Mouse (Mus musculus): ENCODE results near the gene Sept7.
"Not testable (repeated sequence)": the region's sequence is repeated elsewhere in the genome, so short reads cannot be mapped to it uniquely, and the experiment has no call there.

Sept7 gene

GRCm38 (mm10) chr9:25252283-25252726 is at the start of gene Sept7:
Gene Sept7, plus strand, starts transcription at chr9:25252439.
- DNase-seq (ENCODE audit: low spot score), result peak; percentile 99

DNA sequence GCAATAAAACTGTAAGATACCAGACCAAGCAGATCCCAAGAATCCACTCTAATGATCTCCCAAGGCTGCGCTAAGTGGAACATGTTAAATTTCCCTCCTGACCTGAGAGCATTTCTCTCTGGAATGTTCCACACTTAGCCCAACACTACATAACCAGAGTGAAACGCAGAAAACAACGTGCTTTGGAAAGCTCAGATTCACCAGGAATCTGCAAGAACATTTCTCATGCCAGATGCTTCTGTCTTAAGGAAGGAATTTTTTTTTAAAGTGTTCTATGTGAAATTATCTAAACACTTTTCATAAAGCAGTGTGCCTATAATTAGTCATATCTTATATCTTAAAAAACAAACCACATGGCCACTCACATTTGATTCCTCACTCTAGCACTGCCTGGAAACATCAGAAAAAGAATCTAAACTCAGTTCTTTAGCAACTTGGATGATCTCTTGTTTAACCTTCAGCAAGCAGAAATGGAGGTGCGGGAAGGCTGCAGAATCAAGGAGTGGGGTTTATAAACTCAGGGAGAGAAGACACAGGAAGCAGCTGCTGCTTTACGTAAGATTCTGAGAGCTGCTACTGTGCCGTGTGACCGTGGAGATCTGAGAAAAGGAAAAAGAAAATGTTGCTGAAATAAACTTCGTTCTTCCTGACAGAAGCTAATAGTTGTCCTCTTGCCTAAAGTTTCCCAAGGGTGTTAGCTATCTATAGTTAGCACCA is 44.0 kb upstream of the Sept7 start:
- DNase-seq (ENCODE audit: low spot score), result no peak

DNA sequence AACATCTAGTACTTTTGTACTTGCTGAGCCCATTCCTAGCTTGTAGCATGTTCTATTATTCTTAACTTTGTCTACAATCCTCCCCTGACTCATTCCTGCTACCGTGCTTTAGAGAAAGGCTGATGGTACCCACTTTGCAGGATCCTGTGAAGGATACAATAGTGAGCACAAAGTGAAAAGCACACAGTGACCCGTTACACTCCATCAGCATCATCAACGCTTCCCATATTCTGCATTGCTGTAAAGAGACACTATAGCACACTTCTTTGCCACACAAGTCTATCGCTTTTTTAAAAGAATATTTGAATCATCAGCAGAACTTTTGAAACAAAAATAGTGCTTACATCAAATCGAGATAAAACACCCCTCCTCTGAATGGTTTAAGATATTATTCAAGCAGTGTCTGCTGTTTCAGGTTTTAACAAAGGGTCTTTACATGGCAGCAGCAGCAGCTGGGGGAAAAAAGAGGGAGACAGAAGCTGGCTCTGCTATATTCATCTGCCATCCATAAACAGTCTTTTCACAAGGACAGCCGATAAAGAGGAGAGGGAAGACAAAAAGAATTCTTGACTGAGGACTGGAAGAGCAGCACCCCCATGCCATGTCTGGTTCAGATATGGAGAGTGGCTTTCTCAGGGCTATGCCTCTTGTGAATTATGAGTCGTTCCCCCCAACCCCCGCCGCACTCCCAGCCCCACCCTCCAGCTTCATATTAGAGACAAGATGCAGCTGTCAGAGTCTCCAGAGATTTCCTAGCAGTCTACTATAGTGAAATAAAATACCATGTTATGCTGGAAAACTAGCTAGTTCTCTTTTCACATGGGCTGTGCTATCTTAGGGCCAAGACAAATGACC is 39.7 kb upstream of the Sept7 start:
- no peak for DNase-seq (ENCODE audit: low spot score)

DNA sequence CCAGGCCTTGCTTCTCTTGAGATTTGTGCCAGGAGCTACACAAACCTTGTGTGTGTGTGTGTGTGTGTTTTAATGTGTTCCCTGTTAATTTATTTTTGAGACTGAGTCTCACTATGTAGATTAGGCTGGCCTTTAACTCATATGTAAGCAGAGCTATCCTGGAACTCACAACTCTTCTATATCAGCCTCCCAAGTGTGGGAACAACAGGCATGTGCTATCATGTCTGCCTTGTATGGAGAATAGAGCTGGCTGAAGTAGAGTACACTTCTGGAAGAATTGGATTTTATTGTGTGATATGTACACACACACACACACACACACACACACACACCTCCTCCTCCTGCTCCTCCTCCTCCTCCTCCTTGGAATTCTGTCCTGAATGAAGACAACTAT is 39.1 kb upstream of the Sept7 start:
- no peak for DNase-seq (ENCODE audit: low spot score)

DNA sequence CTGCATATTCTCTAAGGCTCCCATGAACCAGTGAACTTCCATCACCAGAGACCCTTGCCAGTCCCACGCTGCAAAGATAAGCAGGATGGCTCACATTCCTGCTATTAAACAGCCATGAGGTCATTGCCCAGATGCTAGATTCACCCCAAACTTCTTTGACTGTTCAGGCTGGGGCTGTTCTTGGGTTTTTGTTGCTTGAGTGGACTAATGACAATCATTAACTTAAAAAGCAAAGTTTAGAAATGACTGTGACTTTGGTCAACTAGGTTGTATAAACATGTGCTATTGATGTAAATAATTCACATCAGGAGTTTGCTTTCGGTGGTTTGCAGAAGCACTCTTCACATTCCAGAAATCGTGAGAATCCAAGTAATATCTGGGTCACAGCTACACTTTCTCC is 36.8 kb upstream of the Sept7 start:
- no peak for DNase-seq (ENCODE audit: low spot score)

- no peak for DNase-seq (ENCODE audit: low spot score)
Observed at GRCm38 (mm10) chr9:25216210-25216609, 36.0 kb upstream of the Sept7 start.

- DNase-seq (ENCODE audit: low spot score), result no peak
Observed at GRCm38 (mm10) chr9:25218954-25219353, 33.3 kb upstream of the Sept7 start.

GRCm38 (mm10) chr9:25219882-25220281 is 32.4 kb upstream of the Sept7 start:
- no peak for DNase-seq (ENCODE audit: low spot score)

DNA sequence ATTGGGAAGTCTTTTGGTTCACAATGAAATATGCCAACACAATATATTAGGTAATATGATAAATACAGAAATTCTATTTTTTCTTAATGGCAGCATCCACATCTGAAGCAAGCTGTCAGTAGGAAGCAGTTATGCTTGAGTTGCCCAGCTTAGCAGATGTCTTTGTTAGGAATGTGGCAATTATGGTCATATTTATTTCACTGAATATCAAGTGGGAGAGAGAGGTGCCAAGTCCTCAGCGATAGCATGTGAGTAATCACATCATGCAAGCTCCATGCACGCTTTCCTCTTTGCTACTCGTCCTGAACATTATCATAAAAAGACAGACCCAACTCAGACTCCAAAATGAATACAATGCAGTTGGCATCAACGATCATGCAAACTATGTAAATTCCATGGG is 27.3 kb upstream of the Sept7 start:
- DNase-seq (ENCODE audit: low spot score), result no peak

DNA sequence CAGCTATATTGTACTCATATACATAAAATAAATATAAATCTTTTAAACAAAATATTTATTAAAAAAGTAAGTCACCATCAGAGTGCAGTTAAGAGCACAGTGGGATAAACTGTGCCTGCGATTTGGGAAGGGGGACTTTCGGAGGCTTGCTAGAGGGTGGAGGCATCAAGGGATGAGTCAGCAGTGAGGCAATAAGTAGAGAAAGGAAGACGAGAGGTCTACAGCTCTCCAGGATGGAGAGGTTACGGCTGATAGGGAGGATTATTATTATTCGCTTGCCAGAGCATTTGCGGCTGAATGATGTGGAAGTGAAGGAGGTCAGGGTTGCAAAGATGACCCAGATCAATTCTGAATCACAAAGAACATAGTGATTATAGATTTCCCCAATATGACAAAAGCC is 22.5 kb upstream of the Sept7 start:
- DNase-seq (ENCODE audit: low spot score), result no peak

DNA sequence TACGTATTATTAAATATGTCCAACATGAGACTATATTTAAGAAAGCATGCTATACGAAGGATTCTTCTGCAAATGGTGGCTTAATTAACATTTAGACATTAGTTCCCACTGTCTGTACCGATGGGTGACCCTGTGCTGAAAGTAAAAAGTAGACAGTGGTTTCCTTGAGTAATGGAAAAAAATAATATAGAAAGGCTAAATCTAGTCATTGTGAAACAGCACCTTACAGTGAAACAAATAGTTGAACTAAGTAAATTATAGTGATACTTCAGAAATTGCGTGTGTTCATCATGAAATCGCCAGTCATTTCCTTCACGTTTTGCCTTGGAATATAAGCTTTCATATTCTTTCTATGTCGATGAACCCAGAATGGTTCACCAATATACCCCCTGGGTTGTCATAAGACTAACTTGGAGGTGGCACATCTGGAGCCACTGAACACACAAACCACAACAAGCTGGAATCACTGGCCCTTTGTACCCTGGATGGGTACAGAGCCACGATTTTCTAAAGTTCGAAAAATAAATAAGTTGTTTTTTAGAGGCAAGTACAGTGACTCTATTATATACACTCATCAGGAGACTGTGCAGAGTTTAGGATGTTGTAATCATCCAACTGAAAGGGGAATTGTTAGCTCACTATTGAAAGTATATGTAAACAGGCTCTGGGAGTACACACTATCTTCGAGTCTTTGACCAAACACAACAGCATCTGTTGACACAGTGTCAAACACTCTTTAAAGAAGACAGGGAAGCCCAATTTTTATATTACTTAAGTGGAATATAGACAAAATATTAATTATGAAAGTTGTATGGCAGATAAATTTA is 21.8 kb upstream of the Sept7 start:
- DNase-seq (ENCODE audit: low spot score), result no peak

GRCm38 (mm10) chr9:25241065-25241464 is 11.2 kb upstream of the Sept7 start:
- DNase-seq (ENCODE audit: low spot score), result no peak

DNA sequence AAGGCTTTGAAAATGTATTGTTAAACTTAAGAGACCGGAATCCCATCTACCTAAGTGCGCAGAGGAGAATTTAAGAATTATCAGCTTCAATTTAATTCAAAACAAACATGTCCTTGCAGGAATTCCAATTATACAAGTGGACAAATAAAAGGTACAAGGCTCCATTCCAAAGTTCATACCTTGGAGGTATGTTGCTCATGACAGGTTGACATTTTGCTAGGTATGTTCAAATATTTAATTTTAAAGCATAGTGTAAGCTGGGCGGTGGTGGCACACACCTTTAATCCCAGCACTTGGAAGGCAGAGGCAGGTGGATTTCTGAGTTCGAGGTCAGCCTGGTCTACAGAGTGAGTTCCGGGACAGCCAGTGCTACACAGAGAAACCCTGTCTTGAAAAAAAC is 10.5 kb upstream of the Sept7 start:
- DNase-seq (ENCODE audit: low spot score), result not testable (repeated sequence)

GRCm38 (mm10) chr9:25242266-25242665 is 10.0 kb upstream of the Sept7 start:
- no peak for DNase-seq (ENCODE audit: low spot score)

DNA sequence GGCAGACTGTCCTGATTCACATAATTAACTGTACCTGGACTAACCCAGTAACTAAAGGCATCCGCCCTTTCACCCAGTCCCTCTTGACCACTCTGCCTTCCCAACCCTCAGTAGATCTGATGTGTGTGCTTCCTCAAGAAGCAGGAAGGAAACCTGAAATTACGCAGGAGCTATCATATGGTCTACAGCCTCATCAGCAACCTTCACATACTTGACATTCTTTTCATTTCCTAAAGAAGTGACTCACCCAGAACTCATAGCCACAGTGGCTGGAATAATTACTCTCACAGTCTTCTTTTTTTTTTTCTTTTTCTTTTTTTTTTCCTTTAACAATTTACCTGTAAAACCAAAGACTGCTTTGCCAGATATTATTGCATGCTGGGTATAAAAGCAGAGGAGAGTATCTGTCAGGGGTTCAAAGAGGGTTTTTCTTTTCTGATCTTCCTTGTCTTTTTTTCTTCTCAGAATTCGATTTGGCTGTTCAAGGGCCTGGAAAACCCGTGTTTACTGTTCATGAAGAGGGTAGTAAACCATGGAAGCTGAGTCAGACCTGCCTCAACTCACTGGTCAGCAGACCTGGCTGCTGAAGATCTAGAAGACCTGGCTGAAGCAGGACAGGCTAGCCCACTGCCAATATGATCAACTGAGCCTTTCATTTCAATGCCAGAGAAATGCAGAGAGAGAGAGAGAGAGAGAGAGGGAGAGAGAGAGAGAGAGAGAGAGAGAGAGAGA is 8.1 kb upstream of the Sept7 start:
- DNase-seq (ENCODE audit: low spot score), result no peak

DNA sequence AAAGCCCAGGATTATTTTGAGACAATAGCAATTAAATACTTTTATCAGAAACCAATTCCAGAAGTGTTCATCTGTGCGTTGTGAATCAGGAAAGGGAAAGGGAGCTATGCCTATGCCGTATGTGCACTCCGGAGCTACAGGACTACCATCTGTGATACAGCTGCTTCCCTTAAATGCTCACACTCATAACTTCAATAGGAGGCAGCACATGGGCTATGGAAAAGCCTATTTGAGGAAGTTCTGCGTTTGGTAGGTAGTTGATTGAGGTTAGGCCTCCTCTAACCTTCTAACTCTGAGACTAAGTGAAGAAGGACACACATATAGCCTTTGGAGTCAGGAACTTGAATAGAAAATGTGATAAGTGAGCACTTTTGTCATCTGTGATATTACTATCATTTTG is 7.1 kb upstream of the Sept7 start:
- no peak for DNase-seq (ENCODE audit: low spot score)

GRCm38 (mm10) chr9:25246508-25246907 is 5.7 kb upstream of the Sept7 start:
- no peak for DNase-seq (ENCODE audit: low spot score)

GRCm38 (mm10) chr9:25251174-25251573 is 1.1 kb upstream of the Sept7 start:
- DNase-seq (ENCODE audit: low spot score), result no peak

DNA sequence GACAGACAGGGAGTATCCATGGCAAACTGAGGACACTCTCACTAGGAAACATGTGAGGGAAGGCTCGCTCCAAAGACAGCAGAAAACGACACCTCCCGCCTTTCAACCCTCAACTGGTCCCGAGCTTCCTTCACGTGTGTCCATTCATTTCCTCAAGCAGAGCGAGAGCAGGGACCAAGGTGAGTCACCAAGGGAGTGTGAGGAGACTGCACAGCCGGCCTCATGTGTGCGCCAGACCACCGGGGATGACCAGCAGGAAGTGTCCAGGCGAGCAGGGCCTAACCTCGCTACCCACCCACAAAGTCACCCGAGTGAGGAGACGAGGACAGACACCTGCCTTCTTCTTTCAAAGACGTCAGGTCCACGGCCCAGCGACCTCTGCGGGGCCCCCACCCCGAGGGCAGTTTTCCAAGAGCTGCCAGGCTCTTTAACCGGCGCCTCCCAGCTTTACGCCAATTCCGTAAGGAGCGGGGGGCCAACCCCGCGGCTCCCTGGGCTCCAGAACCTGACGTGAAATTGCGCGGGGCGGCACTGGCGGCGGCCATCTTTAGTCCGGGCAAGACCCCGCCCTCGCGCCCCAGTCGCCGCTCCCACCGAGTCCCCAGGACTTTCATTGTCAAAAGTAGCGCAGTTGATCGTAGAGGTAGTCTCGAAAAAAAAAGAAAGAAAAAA is 492 bp upstream of the Sept7 start:
- peak; percentile 89 for DNase-seq (ENCODE audit: low spot score)

DNA sequence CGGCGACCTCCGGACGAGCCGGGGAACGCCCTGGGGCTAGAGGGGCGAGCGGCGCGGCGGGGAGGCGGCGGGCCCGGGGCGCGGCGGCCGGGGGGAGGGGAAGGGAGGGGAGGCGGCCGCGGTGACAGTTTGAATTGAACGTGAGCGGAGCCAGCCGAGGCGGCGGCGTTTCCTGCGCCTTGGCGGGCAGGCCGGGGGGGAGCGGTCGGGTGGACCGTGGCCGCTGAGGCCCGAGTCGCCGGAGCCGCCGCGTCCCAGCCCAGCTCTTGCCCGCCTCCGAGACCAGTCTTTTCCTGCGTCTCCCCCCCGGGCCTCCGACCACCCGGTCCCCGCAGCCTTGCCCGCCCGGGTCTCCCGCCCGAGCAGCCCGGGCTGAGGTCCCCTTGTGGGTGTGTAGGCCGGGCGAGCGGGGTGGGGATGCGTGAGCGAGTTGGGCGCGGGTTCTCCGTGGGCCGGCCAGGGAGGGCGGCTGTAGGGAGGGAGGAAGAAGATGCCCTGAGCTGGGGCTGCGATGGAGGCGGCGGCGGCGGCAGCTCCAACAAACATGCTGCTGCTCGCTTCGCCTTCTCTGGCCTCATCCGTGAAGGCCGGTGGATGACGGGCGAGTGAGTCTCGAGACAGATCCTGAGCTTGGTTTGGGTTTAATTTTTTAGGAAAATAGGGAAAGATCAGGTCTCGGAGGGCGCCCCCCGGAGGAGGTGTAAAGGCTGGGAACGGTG is 679 bp downstream of the Sept7 start:
- peak; percentile 40 for DNase-seq (ENCODE audit: low spot score)

- DNase-seq (ENCODE audit: low spot score), result no peak
Observed at GRCm38 (mm10) chr9:25253478-25253824, 1.2 kb downstream of the Sept7 start.

All from retina, embryonic 14.5 days (tissue).